Mouse (Mus musculus) limb, embryonic 11.5 days (tissue): ENCODE results near the gene Atrip. TPM values are rescaled to one million over a fixed set of nuclear protein-coding genes. Genes with fewer than 3 reads are reported as not detected.

Source experiments
- ATAC-seq: fragments of 200-750 bp; cut with Nextera tagmentation; 2 replicates; pipeline ENCODE4 v1.8.0; 2017; ENCODE audit warnings: low read depth; ENCODE audit not compliant: insufficient number of reproducible peaks, low FRiP score, low TSS enrichment
- DNase-seq: peaks from one replicate; pipeline ENCODE4 v3.0.0-alpha.2; 2015; ENCODE audit warnings: low spot score
- H3K27ac ChIP-seq: fragments of 300-500 bp; sonication (generic); replicated peaks from 2 replicates; pipeline ENCODE4 v1.5.1; 2014; ENCODE audit warnings: low read depth, mild to moderate bottlenecking, low read length
- H3K27me3 ChIP-seq: fragments of 300-500 bp; sonication (generic); 2 replicates; pipeline ENCODE4 v1.6.1; 2014; ENCODE audit warnings: mild to moderate bottlenecking, low read length, mixed read lengths; ENCODE audit not compliant: control insufficient read depth, insufficient read depth
- H3K36me3 ChIP-seq: fragments of 300-500 bp; sonication (generic); 2 replicates; pipeline ENCODE4 v1.6.1; 2014; ENCODE audit warnings: mild to moderate bottlenecking, low read length, moderate library complexity, mixed read lengths; ENCODE audit not compliant: control insufficient read depth, insufficient read depth
- H3K4me1 ChIP-seq: fragments of 300-500 bp; sonication (generic); 2 replicates; pipeline ENCODE4 v1.6.1; 2014; ENCODE audit warnings: low read length, mixed read lengths; ENCODE audit not compliant: control insufficient read depth, insufficient read depth
- H3K4me2 ChIP-seq: fragments of 300-500 bp; sonication (generic); 2 replicates; pipeline ENCODE4 v1.6.1; 2014; ENCODE audit warnings: low read depth, mild to moderate bottlenecking, moderate library complexity; ENCODE audit not compliant: severe bottlenecking
- H3K4me3 ChIP-seq: fragments of 300-500 bp; sonication (generic); 2 replicates; pipeline ENCODE4 v1.5.1; 2014; ENCODE audit warnings: low read depth, low read length
- H3K9ac ChIP-seq: fragments of 300-500 bp; sonication (generic); 2 replicates; pipeline ENCODE4 v1.6.1; 2014; ENCODE audit warnings: mild to moderate bottlenecking, low read length
- H3K9me3 ChIP-seq: fragments of 300-500 bp; sonication (generic); 2 replicates; pipeline ENCODE4 v1.6.1; 2016; ENCODE audit warnings: low read length; ENCODE audit not compliant: control insufficient read depth
- WGBS: fragments of 180-500 bp; shearing (Covaris S2); extraction: QIAGEN DNeasy Blood & Tissue Kit; methylation state at CpG from one replicate; pipeline ENCODE4 v1.1.7; 2014; 5-methylcytosine and 5-hydroxymethylcytosine counted together
- polyA plus RNA-seq: library from polyadenylated mRNA; unstranded; fragments of >200 nt; fragmentation: Nextera tagmentation; extraction: Ambion mirVana; gene quantifications from 2 replicates; pipeline ENCODE4 v1.2.1, GENCODE M21; 2014

The Atrip gene
- polyA plus RNA-seq, 1 experiment from 2014 or later, result 28.4 TPM

DNA sequence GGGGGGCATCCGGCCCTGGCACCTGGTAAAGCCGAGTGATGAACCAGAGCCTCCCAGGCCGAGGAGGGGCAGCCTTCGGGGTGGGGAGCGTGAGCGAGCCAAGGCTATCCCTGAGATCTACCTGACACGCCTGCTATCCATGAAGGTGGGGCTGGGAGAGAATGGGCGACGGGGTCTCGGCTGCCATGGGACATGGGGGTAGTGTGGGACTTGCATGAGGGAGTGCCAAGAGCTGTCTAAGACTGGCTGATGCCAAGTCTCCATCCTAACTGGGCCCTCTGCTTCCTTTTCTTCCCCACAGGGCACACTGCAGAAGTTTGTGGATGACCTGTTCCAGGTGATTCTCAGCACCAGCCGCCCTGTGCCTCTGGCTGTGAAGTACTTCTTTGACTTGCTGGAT lies 40.4 kb upstream of the Atrip start:
- Histone ChIP-seq H3K36me3 (peaks cover 49% of the 10 kb centered on the region), H3K27ac (no peak overlapping the region), H3K4me3 (no peak overlapping the region), H3K4me2 (no peak overlapping the region), H3K4me1 (no peaks in the 10 kb centered on the region), H3K9ac (no peak overlapping the region), H3K9me3 (no peaks in the 10 kb centered on the region), H3K27me3 (no peaks in the 10 kb centered on the region)
- ATAC-seq (no peak), DNase-seq (no peak)
- 97% methylated on average over 11 of the region's 11 CpGs for WGBS

GRCm38 (mm10) chr9:109113331-109113730 lies 39.4 kb upstream of the Atrip start:
- DNase-seq, result no peak
- Histone ChIP-seq H3K4me2 (no peak overlapping the region), H3K36me3 (peaks cover 50% of the 10 kb centered on the region), H3K9ac (no peak overlapping the region), H3K9me3 (no peaks in the 10 kb centered on the region), H3K27me3 (no peaks in the 10 kb centered on the region), H3K4me1 (no peaks in the 10 kb centered on the region), H3K27ac (no peak overlapping the region), H3K4me3 (no peak overlapping the region)
- WGBS, result 90% methylated on average over 8 of the region's 8 CpGs
- no peak for ATAC-seq

- WGBS, result 96% methylated on average over 9 of the region's 9 CpGs
- DNase-seq, result no peak
- Histone ChIP-seq H3K4me3 (no peak overlapping the region), H3K9ac (no peak overlapping the region), H3K9me3 (no peaks in the 10 kb centered on the region), H3K4me2 (no peak overlapping the region), H3K27ac (no peak overlapping the region), H3K4me1 (peaks cover 2% of the 10 kb centered on the region; the same call in 1 of the 2 replicates), H3K27me3 (no peaks in the 10 kb centered on the region), H3K36me3 (peaks cover 50% of the 10 kb centered on the region)
- ATAC-seq, result no peak
Measured at GRCm38 (mm10) chr9:109111591-109111990, 37.7 kb upstream of the Atrip start.

- Histone ChIP-seq H3K36me3 (peaks cover 55% of the 10 kb centered on the region), H3K27ac (no peak overlapping the region), H3K27me3 (no peaks in the 10 kb centered on the region), H3K9me3 (no peaks in the 10 kb centered on the region), H3K9ac (no peak overlapping the region), H3K4me2 (no peak overlapping the region), H3K4me3 (no peak overlapping the region), H3K4me1 (peaks cover 6% of the 10 kb centered on the region; the same call in 1 of the 2 replicates)
- no peak for ATAC-seq
- no peak for DNase-seq
- WGBS, result 84% methylated on average over 4 of the region's 4 CpGs
Measured at GRCm38 (mm10) chr9:109111101-109111500, 37.2 kb upstream of the Atrip start.

DNA sequence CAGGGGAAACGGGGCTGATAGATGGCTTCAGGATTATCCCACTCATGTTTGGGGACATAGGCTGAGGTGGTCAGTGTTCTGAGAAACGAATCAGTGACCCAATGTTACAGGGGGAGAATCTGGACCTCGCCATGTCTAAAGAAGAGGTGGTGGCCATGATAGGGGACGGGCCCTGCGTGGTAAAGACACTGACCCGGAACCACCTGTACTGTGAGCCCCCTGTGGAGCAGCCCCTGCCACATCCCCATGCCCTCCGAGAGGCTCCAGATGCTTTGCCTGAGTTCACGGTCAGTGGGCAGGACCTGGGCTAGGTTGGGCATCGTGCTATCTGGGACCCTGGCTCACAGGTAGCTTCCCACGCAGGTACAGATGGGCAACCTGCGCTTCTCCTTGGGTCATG lies 36.3 kb upstream of the Atrip start:
- no peak for ATAC-seq
- H3K27ac ChIP-seq, result no peak overlapping the region
- H3K4me1 ChIP-seq, result peaks cover 8% of the 10 kb centered on the region; the same call in 1 of the 2 replicates
- WGBS, result 94% methylated on average over 11 of the region's 11 CpGs
- no peak overlapping the region for H3K4me2 ChIP-seq
- no peaks in the 10 kb centered on the region for H3K27me3 ChIP-seq
- no peaks in the 10 kb centered on the region for H3K9me3 ChIP-seq
- no peak for DNase-seq
- peaks cover 60% of the 10 kb centered on the region for H3K36me3 ChIP-seq
- no peak overlapping the region for H3K9ac ChIP-seq
- H3K4me3 ChIP-seq, result no peak overlapping the region

DNA sequence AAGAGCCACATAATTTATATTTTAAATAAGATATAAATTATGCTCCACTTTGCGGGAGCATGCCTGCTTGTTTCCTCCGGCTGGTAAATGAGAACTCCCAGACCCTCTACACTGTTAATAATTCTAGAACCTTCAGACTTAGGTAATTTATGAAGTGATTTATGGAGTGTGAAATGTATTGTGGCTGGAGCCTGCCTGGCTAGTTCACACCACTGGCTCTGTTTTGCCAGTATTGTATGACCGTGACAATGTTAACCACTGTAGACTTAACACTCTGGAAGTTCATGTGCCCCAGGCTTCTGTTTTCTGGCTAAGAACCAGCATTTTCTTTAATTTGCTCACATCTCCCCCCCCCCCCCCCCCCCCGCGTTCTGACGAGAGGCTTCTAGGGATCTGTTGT lies 33.4 kb upstream of the Atrip start:
- Histone ChIP-seq H3K9ac (no peak overlapping the region), H3K4me2 (no peak overlapping the region), H3K27ac (no peak overlapping the region), H3K27me3 (no peaks in the 10 kb centered on the region), H3K9me3 (no peaks in the 10 kb centered on the region), H3K36me3 (peaks cover 52% of the 10 kb centered on the region), H3K4me3 (no peak overlapping the region), H3K4me1 (peaks cover 8% of the 10 kb centered on the region; the same call in 1 of the 2 replicates)
- ATAC-seq (peak; percentile 32; the same call in 1 of the 2 replicates), DNase-seq (no peak)
- WGBS, result 46% methylated on average over 3 of the region's 6 CpGs

- DNase-seq, result no peak
- Histone ChIP-seq H3K27ac (no peak overlapping the region), H3K27me3 (no peaks in the 10 kb centered on the region), H3K4me3 (no peak overlapping the region), H3K9ac (peak overlapping the region; percentile 22; the same call in 1 of the 2 replicates), H3K9me3 (no peaks in the 10 kb centered on the region), H3K4me1 (peaks cover 8% of the 10 kb centered on the region; the same call in 1 of the 2 replicates), H3K4me2 (no peak overlapping the region), H3K36me3 (peaks cover 40% of the 10 kb centered on the region)
- WGBS, result 92% methylated on average over 12 of the region's 12 CpGs
- ATAC-seq, result no peak
Measured at GRCm38 (mm10) chr9:109105648-109106047, 31.7 kb upstream of the Atrip start.

DNA sequence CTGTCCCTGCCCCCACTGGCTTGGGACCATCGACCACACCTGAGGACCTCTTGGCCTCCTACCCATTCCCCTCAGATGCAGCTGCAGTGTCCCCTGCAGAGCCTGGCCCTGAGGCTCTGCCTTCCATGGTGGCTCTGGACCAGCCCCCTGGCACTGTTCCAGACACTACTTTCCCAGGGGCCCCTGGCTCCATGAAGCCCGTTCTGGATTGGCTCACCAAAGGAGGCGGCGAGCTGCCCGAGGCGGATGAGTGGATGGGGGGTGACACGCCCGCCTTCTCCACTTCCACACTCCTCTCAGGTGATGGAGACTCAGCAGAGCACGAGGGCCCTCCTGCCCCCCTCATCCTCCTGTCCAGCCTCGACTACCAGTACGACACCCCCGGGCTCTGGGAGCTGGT lies 31.1 kb upstream of the Atrip start:
- WGBS, result 88% methylated on average over 12 of the region's 12 CpGs
- DNase-seq, result no peak
- Histone ChIP-seq H3K9ac (no peak overlapping the region), H3K4me1 (peaks cover 8% of the 10 kb centered on the region; the same call in 1 of the 2 replicates), H3K27ac (no peak overlapping the region), H3K36me3 (peaks cover 35% of the 10 kb centered on the region), H3K4me3 (no peak overlapping the region), H3K27me3 (no peaks in the 10 kb centered on the region), H3K4me2 (no peak overlapping the region), H3K9me3 (no peaks in the 10 kb centered on the region)
- no peak for ATAC-seq

DNA sequence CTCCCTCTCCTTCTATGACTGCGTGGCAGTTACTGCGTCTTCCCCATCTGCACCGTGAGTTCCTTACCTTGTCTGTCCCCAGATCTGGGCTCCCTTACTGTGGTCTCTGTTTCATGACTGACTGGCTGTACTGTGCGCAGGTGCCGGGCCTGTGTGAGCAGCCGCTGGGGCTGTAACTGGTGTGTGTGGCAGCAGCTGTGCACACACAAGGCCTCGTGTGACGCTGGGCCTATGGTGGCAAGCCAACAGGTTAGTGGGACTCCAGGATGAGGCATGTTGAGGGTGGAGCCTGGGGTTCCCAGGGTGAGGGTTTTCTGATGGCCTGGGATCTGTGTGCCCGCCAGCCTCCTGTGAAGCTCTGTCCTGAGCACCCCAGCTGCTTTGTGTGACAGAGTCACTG lies 30.2 kb upstream of the Atrip start:
- ATAC-seq, result no peak
- Histone ChIP-seq H3K36me3 (peaks cover 28% of the 10 kb centered on the region), H3K9me3 (no peaks in the 10 kb centered on the region), H3K4me1 (peaks cover 11% of the 10 kb centered on the region; the same call in 1 of the 2 replicates), H3K27me3 (no peaks in the 10 kb centered on the region), H3K27ac (no peak overlapping the region), H3K4me2 (no peak overlapping the region), H3K4me3 (no peak overlapping the region), H3K9ac (no peak overlapping the region)
- whole genome bisulfite sequencing, result 93% methylated on average over 9 of the region's 9 CpGs
- DNase-seq, result no peak
